Mouse (Mus musculus): Measurements from ENCODE around the gene Surf2.

DNA sequence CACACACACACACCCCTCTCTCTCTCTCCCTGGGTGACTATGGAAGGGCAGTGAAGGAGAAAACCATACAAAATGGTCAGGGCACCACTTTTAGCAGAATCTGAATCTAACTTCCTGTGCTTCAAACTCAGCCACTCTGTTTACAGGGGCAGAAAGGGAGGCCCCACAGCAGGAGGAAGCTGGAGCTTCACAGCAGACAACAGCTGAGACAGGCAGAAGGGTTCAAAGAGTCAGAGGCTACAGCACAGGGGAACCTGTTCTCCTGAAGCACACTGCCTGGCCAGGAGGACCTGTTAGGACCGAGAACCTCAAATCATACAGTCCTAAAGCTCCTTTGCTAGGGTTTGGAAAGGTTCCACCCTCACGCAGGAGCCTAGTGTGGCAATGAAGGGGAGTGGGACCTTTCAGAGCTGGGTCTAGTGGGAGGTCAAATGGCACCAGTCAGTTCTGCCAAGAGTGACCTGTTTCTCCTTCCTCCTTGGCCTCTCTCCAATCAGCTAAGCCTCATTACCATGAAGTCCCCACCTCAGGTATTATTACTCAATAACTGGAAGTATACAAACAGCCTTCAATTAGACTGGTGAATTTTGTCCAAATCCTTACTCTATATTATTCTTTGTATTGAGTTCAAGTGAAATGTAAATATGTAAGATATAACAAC, 38.7 kb downstream of the Surf2 start:
- no peak for TF ChIP-seq FLI1 (IDR thresholded peaks at IDR 0.05; ENCODE audit: low read length)
- TF ChIP-seq GATA1 (IDR thresholded peaks at IDR 0.05; ENCODE audit: borderline replicate concordance, low read length): no peak
